Mouse (Mus musculus) heart, embryonic 11.5 days (tissue): ENCODE data around the gene Samm50. TPM values are rescaled to one million over a fixed set of nuclear protein-coding genes. Genes with fewer than 3 reads are reported as not detected.

Source experiments
- ATAC-seq: fragments of 200-750 bp; cut with Nextera tagmentation; replicated peaks from 2 replicates; pipeline ENCODE4 v1.8.0; 2017; ENCODE audit warnings: moderate library complexity; ENCODE audit not compliant: insufficient number of reproducible peaks, low FRiP score, low TSS enrichment
- H3K27ac ChIP-seq: fragments of 300-500 bp; sonication (generic); 2 replicates; pipeline ENCODE4 v1.5.1; 2014; ENCODE audit warnings: mild to moderate bottlenecking, low read depth, low read length
- H3K27me3 ChIP-seq: fragments of 300-500 bp; sonication (generic); 2 replicates; pipeline ENCODE4 v1.6.1; 2014; ENCODE audit warnings: mild to moderate bottlenecking, low read length, mixed read lengths; ENCODE audit not compliant: control insufficient read depth, insufficient read depth
- H3K36me3 ChIP-seq: fragments of 300-500 bp; sonication (generic); 2 replicates; pipeline ENCODE4 v1.6.1; 2014; ENCODE audit warnings: mild to moderate bottlenecking, low read length, moderate library complexity, mixed read lengths; ENCODE audit not compliant: control insufficient read depth, insufficient read depth
- H3K4me1 ChIP-seq: fragments of 300-500 bp; sonication (generic); 2 replicates; pipeline ENCODE4 v1.6.1; 2014; ENCODE audit warnings: low read length; ENCODE audit not compliant: control insufficient read depth, insufficient read depth
- H3K4me2 ChIP-seq: fragments of 300-500 bp; sonication (generic); 2 replicates; pipeline ENCODE4 v1.6.1; 2014; ENCODE audit warnings: mild to moderate bottlenecking, moderate library complexity
- H3K4me3 ChIP-seq: fragments of 300-500 bp; sonication (generic); 2 replicates; pipeline ENCODE4 v1.5.1; 2014; ENCODE audit warnings: low read depth, low read length
- H3K9ac ChIP-seq: fragments of 300-500 bp; sonication (generic); 2 replicates; pipeline ENCODE4 v1.6.1; 2014; ENCODE audit warnings: mild to moderate bottlenecking, low read depth, low read length, moderate library complexity
- H3K9me3 ChIP-seq: fragments of 300-500 bp; sonication (generic); replicated peaks from 2 replicates; pipeline ENCODE4 v1.6.1; 2016; ENCODE audit warnings: low read length; ENCODE audit not compliant: control insufficient read depth
- WGBS: fragments of 180-500 bp; shearing (Covaris S2); extraction: QIAGEN DNeasy Blood & Tissue Kit; methylation state at CpG from one replicate; pipeline ENCODE4 v1.1.7; 2014; ENCODE audit not compliant: insufficient replicate concordance; 5-methylcytosine and 5-hydroxymethylcytosine counted together
- polyA plus RNA-seq: library from polyadenylated mRNA; unstranded; fragments of >200 nt; fragmentation: Nextera tagmentation; extraction: Ambion mirVana; gene quantifications from 2 replicates; pipeline ENCODE4 v1.2.1, GENCODE M21; 2014

Samm50 gene
- polyA plus RNA-seq, 1 experiment from 2014 or later = 75.9 TPM

GRCm38 (mm10) chr15:84213162-84213739 lies 21.2 kb downstream of the Samm50 start:
- no peak overlapping the region for H3K4me2 ChIP-seq
- no peak overlapping the region for H3K27ac ChIP-seq
- peaks cover 39% of the 10 kb centered on the region for H3K4me1 ChIP-seq
- no peak overlapping the region for H3K9ac ChIP-seq
- no peak for ATAC-seq
- H3K27me3 ChIP-seq = no peaks in the 10 kb centered on the region
- WGBS = 79% methylated on average over 6 of the region's 6 CpGs
- no peak overlapping the region for H3K4me3 ChIP-seq
- peaks cover 10% of the 10 kb centered on the region for H3K36me3 ChIP-seq
- H3K9me3 ChIP-seq = no peaks in the 10 kb centered on the region

GRCm38 (mm10) chr15:84214476-84214875 lies 22.4 kb downstream of the Samm50 start:
- Histone ChIP-seq H3K27me3 (no peaks in the 10 kb centered on the region), H3K36me3 (peaks cover 10% of the 10 kb centered on the region), H3K9me3 (no peaks in the 10 kb centered on the region), H3K9ac (no peak overlapping the region), H3K4me3 (no peak overlapping the region), H3K27ac (no peak overlapping the region), H3K4me1 (peaks cover 50% of the 10 kb centered on the region), H3K4me2 (no peak overlapping the region)
- WGBS = 75% methylated on average over 7 of the region's 7 CpGs
- ATAC-seq = no peak

- Histone ChIP-seq H3K9me3 (no peaks in the 10 kb centered on the region), H3K9ac (no peak overlapping the region), H3K27ac (no peak overlapping the region), H3K4me3 (no peak overlapping the region), H3K36me3 (peaks cover 4% of the 10 kb centered on the region), H3K4me2 (no peak overlapping the region), H3K27me3 (no peaks in the 10 kb centered on the region), H3K4me1 (peaks cover 48% of the 10 kb centered on the region)
- 66% methylated on average over 2 of the region's 2 CpGs for WGBS
- ATAC-seq = no peak
Measured at GRCm38 (mm10) chr15:84215273-84215672, 23.2 kb downstream of the Samm50 start.

- H3K27ac ChIP-seq = no peak overlapping the region
Measured at GRCm38 (mm10) chr15:84216026-84216425, 24.0 kb downstream of the Samm50 start.

GRCm38 (mm10) chr15:84216461-84217084 lies 24.5 kb downstream of the Samm50 start:
- Histone ChIP-seq H3K4me3 (no peak overlapping the region), H3K27me3 (no peaks in the 10 kb centered on the region), H3K27ac (no peak overlapping the region), H3K36me3 (peaks cover 3% of the 10 kb centered on the region; the same call in 1 of the 2 replicates), H3K4me2 (no peak overlapping the region), H3K9ac (no peak overlapping the region), H3K9me3 (no peaks in the 10 kb centered on the region), H3K4me1 (peaks cover 46% of the 10 kb centered on the region)
- 31% methylated on average over 7 of the region's 7 CpGs for WGBS
- no peak for ATAC-seq

More at GRCm38 (mm10) chr15:84216026-84216425, 24.0 kb downstream of the Samm50 start:
- H3K36me3 ChIP-seq = peaks cover 3% of the 10 kb centered on the region; the same call in 1 of the 2 replicates
- H3K4me1 ChIP-seq = peaks cover 46% of the 10 kb centered on the region
- no peaks in the 10 kb centered on the region for H3K27me3 ChIP-seq
- no peaks in the 10 kb centered on the region for H3K9me3 ChIP-seq
- H3K9ac ChIP-seq = no peak overlapping the region
- ATAC-seq = no peak
- H3K4me2 ChIP-seq = no peak overlapping the region
- H3K4me3 ChIP-seq = no peak overlapping the region

- peak overlapping the region; percentile 73 for H3K27ac ChIP-seq
- peaks cover 3% of the 10 kb centered on the region; the same call in 1 of the 2 replicates for H3K36me3 ChIP-seq
- WGBS = 39% methylated on average over 23 of the region's 23 CpGs
- H3K9ac ChIP-seq = no peak overlapping the region
- no peaks in the 10 kb centered on the region for H3K9me3 ChIP-seq
- H3K27me3 ChIP-seq = no peaks in the 10 kb centered on the region
- no peak for ATAC-seq
- H3K4me1 ChIP-seq = peaks cover 37% of the 10 kb centered on the region
- H3K4me2 ChIP-seq = no peak overlapping the region
- no peak overlapping the region for H3K4me3 ChIP-seq
Measured at GRCm38 (mm10) chr15:84217969-84218782, 26.1 kb downstream of the Samm50 start.

GRCm38 (mm10) chr15:84218783-84219271 lies 26.8 kb downstream of the Samm50 start:
- H3K27ac ChIP-seq = peak overlapping the region; percentile 73
- H3K9ac ChIP-seq = peak overlapping the region; percentile 10; the same call in 1 of the 2 replicates
- no peaks in the 10 kb centered on the region for H3K9me3 ChIP-seq
- peaks cover 3% of the 10 kb centered on the region; the same call in 1 of the 2 replicates for H3K36me3 ChIP-seq
- peaks cover 36% of the 10 kb centered on the region for H3K4me1 ChIP-seq
- no peaks in the 10 kb centered on the region for H3K27me3 ChIP-seq
- WGBS = 18% methylated on average over 9 of the region's 9 CpGs
- H3K4me2 ChIP-seq = peak overlapping the region; percentile 22; the same call in 1 of the 2 replicates
- no peak overlapping the region for H3K4me3 ChIP-seq
- ATAC-seq = no peak; the same call in 1 of the 2 replicates

- 81% methylated on average over 5 of the region's 5 CpGs for WGBS
Measured at GRCm38 (mm10) chr15:84221539-84221938, 29.5 kb downstream of the Samm50 start.

More at GRCm38 (mm10) chr15:84221539-84221938, 29.5 kb downstream of the Samm50 start:
- Histone ChIP-seq H3K4me2 (no peak overlapping the region), H3K9ac (no peak overlapping the region), H3K9me3 (no peaks in the 10 kb centered on the region), H3K36me3 (no peaks in the 10 kb centered on the region), H3K4me1 (peaks cover 21% of the 10 kb centered on the region), H3K27ac (no peak overlapping the region), H3K27me3 (no peaks in the 10 kb centered on the region), H3K4me3 (no peak overlapping the region)
- ATAC-seq = no peak
